Mouse (Mus musculus) lung, postnatal 0 days (tissue): ENCODE results near the gene Ube2i.

Source experiments
- CTCF ChIP-seq: IDR thresholded peaks from 2 replicates; pipeline ENCODE4 v1.5.1; 2016; ENCODE audit warnings: antibody characterized with exemption, mild to moderate bottlenecking
- EP300 ChIP-seq: IDR thresholded peaks from 2 replicates; pipeline ENCODE4 v1.6.1; 2016; ENCODE audit warnings: antibody characterized with exemption, mild to moderate bottlenecking, control low read depth

DNA sequence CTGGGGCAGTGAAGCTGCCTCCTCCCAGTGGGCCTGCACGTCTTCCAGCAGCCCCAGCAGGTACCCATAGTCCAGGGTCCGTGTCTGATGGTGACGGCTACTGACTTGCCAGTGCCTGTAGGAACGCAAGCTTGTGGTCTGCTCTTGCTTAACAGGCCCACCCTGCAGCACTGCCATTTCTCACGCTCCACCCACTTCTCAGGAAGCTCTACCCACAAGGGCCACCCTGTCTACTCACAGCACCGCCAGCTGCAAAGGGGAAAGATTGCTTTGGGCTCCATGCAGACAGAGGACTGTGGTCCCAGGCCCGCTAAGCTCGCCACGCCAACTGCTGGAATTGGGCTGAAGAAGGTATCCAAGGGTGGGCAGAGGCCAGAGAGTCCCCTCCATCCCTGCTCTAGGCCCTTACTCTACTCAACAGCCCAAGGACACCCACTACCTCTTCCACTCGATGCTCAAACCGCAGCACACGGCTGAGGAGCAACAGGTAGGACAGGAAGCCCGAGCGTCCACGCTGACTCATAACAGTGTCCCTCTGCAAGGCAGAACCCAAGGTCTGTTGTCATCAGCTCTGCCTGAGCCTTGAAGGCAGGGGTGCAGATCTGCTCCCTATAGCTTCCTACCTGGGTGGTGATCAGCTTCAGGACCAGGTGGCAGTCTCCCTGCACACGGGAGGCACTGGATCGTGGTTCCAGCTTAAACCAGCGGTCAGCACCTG is 26.2 kb downstream of the Ube2i start:
- no peak for TF ChIP-seq CTCF
- TF ChIP-seq EP300 = no peak
